In genomic region chr17:24414230-24414976, GRCm38 (mm10) we compare ENCODE assay signal across 7 mouse cellular contexts. TPM values are rescaled to one million over a fixed set of nuclear protein-coding genes. Genes with fewer than 3 reads are reported as not detected.
A peak's percentile ranks its signal among the peaks of the same experiment; 100 is the strongest.
DNase-seq lines count a peak whose midpoint lies in the region; ATAC-seq and TF ChIP-seq lines count a peak whose summit lies in the region.

TSS of gene Rnps1 (plus strand) at chr17:24414565.

- TF ChIP-seq CTCF in intestine, postnatal 0 days (IDR thresholded peaks at IDR 0.05; ENCODE audit: low read depth), result peak; percentile 34; the same call in 1 of the 2 replicates
- no peak for TF ChIP-seq CTCF in small intestine, adult 2 months (IDR thresholded peaks at IDR 0.05; ENCODE audit: extremely low read depth, insufficient read length, insufficient replicate concordance, low read depth, low read length)

- ATAC-seq in intestine, postnatal 0 days, result peak; percentile 91
- ATAC-seq in midbrain, embryonic 12.5 days (ENCODE audit: low FRiP score, low read depth), result peak; percentile 96

- intact Hi-C loops in left cerebral cortex, postnatal 4 days (cut with DNase I), result no loop called here

- TF ChIP-seq POLR2A in small intestine, adult 2 months (IDR thresholded peaks at IDR 0.05; ENCODE audit: low read depth, low read length), result peak; percentile 51; the same call in 1 of the 2 replicates

- H3K27ac ChIP-seq in embryonic facial prominence, embryonic 10.5 days (replicated peaks), result peak within 1 kb of the TSS; percentile 97
- peak within 1 kb of the TSS; percentile 94 for H3K27ac ChIP-seq in intestine, postnatal 0 days (ENCODE audit: low read depth, low read length)
- peak within 1 kb of the TSS; percentile 93 for H3K27ac ChIP-seq in midbrain, embryonic 12.5 days (replicated peaks)
- H3K27ac ChIP-seq in small intestine, adult 2 months (ENCODE audit: insufficient read depth, low read depth, low read length), result peak within 1 kb of the TSS; percentile 94

- H3K4me1 ChIP-seq in embryonic facial prominence, embryonic 10.5 days, result peaks cover 28% of the 10 kb centered on the region
- H3K4me1 ChIP-seq in intestine, postnatal 0 days (replicated peaks; ENCODE audit: control insufficient read depth, insufficient read depth, low read length), result 0 out of 2 replicates have a peak, but pooled peaks cover 4% of the 10 kb centered on the region
- H3K4me1 ChIP-seq in midbrain, embryonic 12.5 days, result peaks cover 35% of the 10 kb centered on the region
- peaks cover 5% of the 10 kb centered on the region; the same call in 1 of the 2 replicates for H3K4me1 ChIP-seq in small intestine, adult 2 months (ENCODE audit: control insufficient read depth, insufficient read depth, insufficient read length, low read length)

- H3K27me3 ChIP-seq in embryonic facial prominence, embryonic 10.5 days (replicated peaks; ENCODE audit: low read depth, poor library complexity, severe bottlenecking), result no peaks in the 10 kb centered on the region
- H3K27me3 ChIP-seq in intestine, postnatal 0 days (replicated peaks; ENCODE audit: control insufficient read depth, insufficient read depth, low read length), result no peaks in the 10 kb centered on the region
- no peaks in the 10 kb centered on the region for H3K27me3 ChIP-seq in midbrain, embryonic 12.5 days
- no peaks in the 10 kb centered on the region for H3K27me3 ChIP-seq in small intestine, adult 2 months (ENCODE audit: control insufficient read depth, insufficient read depth, low read length)

- no peaks in the 10 kb centered on the region for H3K9me3 ChIP-seq in embryonic facial prominence, embryonic 10.5 days
- no peaks in the 10 kb centered on the region for H3K9me3 ChIP-seq in intestine, postnatal 0 days (ENCODE audit: control insufficient read depth)
- H3K9me3 ChIP-seq in midbrain, embryonic 12.5 days, result no peaks in the 10 kb centered on the region

- peak within 1 kb of the TSS; percentile 67 for H3K4me2 ChIP-seq in intestine, postnatal 0 days (replicated peaks; ENCODE audit: low read depth)
- peak within 1 kb of the TSS; percentile 98 for H3K4me2 ChIP-seq in midbrain, embryonic 12.5 days (replicated peaks)

- H3K4me3 ChIP-seq in embryonic facial prominence, embryonic 10.5 days, result peak within 1 kb of the TSS; percentile 84
- H3K4me3 ChIP-seq in intestine, postnatal 0 days (ENCODE audit: low read depth, low read length), result peak within 1 kb of the TSS; percentile 85
- peak within 1 kb of the TSS; percentile 88 for H3K4me3 ChIP-seq in midbrain, embryonic 12.5 days
- H3K4me3 ChIP-seq in small intestine, adult 2 months (ENCODE audit: low read depth, low read length), result peak within 1 kb of the TSS; percentile 90

- H3K36me3 ChIP-seq in embryonic facial prominence, embryonic 10.5 days (replicated peaks), result peaks cover 60% of the 10 kb centered on the region
- H3K36me3 ChIP-seq in intestine, postnatal 0 days (ENCODE audit: control insufficient read depth, insufficient read depth), result peaks cover 29% of the 10 kb centered on the region
- peaks cover 50% of the 10 kb centered on the region for H3K36me3 ChIP-seq in midbrain, embryonic 12.5 days
- peaks cover 34% of the 10 kb centered on the region for H3K36me3 ChIP-seq in small intestine, adult 2 months (ENCODE audit: control insufficient read depth, insufficient read depth, low read length)

- peak within 1 kb of the TSS; percentile 93 for H3K9ac ChIP-seq in intestine, postnatal 0 days (ENCODE audit: low read depth, low read length)
- peak within 1 kb of the TSS; percentile 94 for H3K9ac ChIP-seq in midbrain, embryonic 12.5 days (replicated peaks)

- under 1% methylated on average over 64 of the region's 64 CpGs for WGBS in embryonic facial prominence, embryonic 10.5 days
- under 1% methylated on average over 64 of the region's 64 CpGs for WGBS in intestine, postnatal 0 days
- under 1% methylated on average over 64 of the region's 64 CpGs for WGBS in midbrain, embryonic 12.5 days
- under 1% methylated on average over 64 of the region's 64 CpGs for WGBS in small intestine, adult 2 months

- DNase-seq in adrenal gland, postnatal 10 days, result peak; percentile 97
- peak; percentile 100 for DNase-seq in embryonic facial prominence, embryonic 10.5 days (ENCODE audit: low spot score)
- peak; percentile 83 for DNase-seq in gonadal fat pad, adult 2 months (ENCODE audit: low read depth)
- peak; percentile 99 for DNase-seq in left cerebral cortex, postnatal 4 days

RNA-seq across cellular contexts. Expression of gene Rnps1, which starts in this region (rescaled TPM):
- total RNA-seq in adrenal gland, postnatal 10 days (2021), result 100 to 1,000 TPM in 1 of 2 experiments, 10 to 100 TPM in 1; 79.5 to 103 TPM
- polyA plus RNA-seq in embryonic facial prominence, embryonic 10.5 days (2016; fragmentation: Nextera tagmentation; extraction: Ambion mirVana), result 471 and 476 TPM in 2 replicates
- polyA plus RNA-seq in gonadal fat pad, adult 2 months (2012; rRNA removed), result 96.6 and 102 TPM in 2 replicates
- 111 and 114 TPM in 2 replicates for polyA plus RNA-seq in intestine, postnatal 0 days (2015; fragmentation: Nextera tagmentation; extraction: Ambion mirVana)
- total RNA-seq in left cerebral cortex, postnatal 4 days (2021), result 100 to 1,000 TPM; 204 to 208 TPM
- polyA plus RNA-seq in midbrain, embryonic 12.5 days (2016; fragmentation: Nextera tagmentation; extraction: Ambion mirVana), result 367 and 378 TPM in 2 replicates
- 44.2 and 76.7 TPM in 2 replicates for polyA plus RNA-seq in small intestine, adult 2 months (2012; rRNA removed)

Comparison
In these comparisons a context has a peak if more than half of its experiments do, and no peak if none do; other contexts are left out.
1. Peak in every context shown above with its lines: DNase-seq, ATAC-seq, H3K4me3 ChIP-seq and H3K27ac ChIP-seq.